Mouse (Mus musculus) cortical plate, adult 2 months (tissue): ENCODE results near the gene Crbn.

Experiments used
- CTCF ChIP-seq: fragments of 200-500 bp; IDR thresholded peaks from 2 replicates; pipeline ENCODE4 v1.5.1; 2011; ENCODE audit warnings: mild to moderate bottlenecking, control low read depth, low read length; ENCODE audit not compliant: insufficient read depth; ENCODE audit errors: extremely low read depth
- POLR2A ChIP-seq: fragments of 200-500 bp; IDR thresholded peaks from 2 replicates; pipeline ENCODE4 v1.6.1; 2011; ENCODE audit warnings: mild to moderate bottlenecking, low read length, control low read depth; ENCODE audit not compliant: insufficient read depth; ENCODE audit errors: extremely low read depth

GRCm38 (mm10) chr6:106804904-106805303, 5.0 kb upstream of the Crbn start:
- TF ChIP-seq CTCF, result peak; percentile 44
- TF ChIP-seq POLR2A, result no peak
